Mouse (Mus musculus) spleen, adult 2 months (tissue): Measurements from ENCODE around the gene Pidd1.

Experiments used
- CTCF ChIP-seq: fragments of 200-500 bp; IDR thresholded peaks from 2 replicates; pipeline ENCODE4 v1.5.1; 2011; ENCODE audit warnings: mild to moderate bottlenecking, inconsistent platforms; ENCODE audit not compliant: insufficient read depth, insufficient read length, insufficient replicate concordance; ENCODE audit errors: extremely low read depth
- POLR2A ChIP-seq: fragments of 200-500 bp; IDR thresholded peaks from 2 replicates; pipeline ENCODE4 v1.6.1; 2011; ENCODE audit warnings: low read depth, low read length, inconsistent platforms

GRCm38 (mm10) chr7:141486239-141486638, 42.4 kb upstream of the Pidd1 start:
- TF ChIP-seq CTCF (no peak), POLR2A (no peak)
